Mouse (Mus musculus) forebrain, embryonic 12.5 days (tissue): ENCODE results near the gene Scn10a. TPM values are rescaled to one million over a fixed set of nuclear protein-coding genes. Genes with fewer than 3 reads are reported as not detected.

ENCODE experiments used
- ATAC-seq: fragments of 200-750 bp; cut with Nextera tagmentation; 2 replicates; pipeline ENCODE4 v1.8.0; 2017; ENCODE audit warnings: moderate TSS enrichment; ENCODE audit not compliant: low FRiP score
- H3K27ac ChIP-seq: fragments of 300-500 bp; sonication (generic); 2 replicates; pipeline ENCODE4 v1.5.1; 2016; ENCODE audit warnings: mild to moderate bottlenecking
- H3K27me3 ChIP-seq: fragments of 300-500 bp; sonication (generic); 2 replicates; pipeline ENCODE4 v1.6.1; 2016; ENCODE audit warnings: mild to moderate bottlenecking
- H3K36me3 ChIP-seq: fragments of 300-500 bp; sonication (generic); replicated peaks from 2 replicates; pipeline ENCODE4 v1.6.1; 2016; ENCODE audit warnings: mild to moderate bottlenecking
- H3K4me1 ChIP-seq: fragments of 300-500 bp; sonication (generic); 2 replicates; pipeline ENCODE4 v1.6.1; 2016
- H3K4me2 ChIP-seq: fragments of 300-500 bp; sonication (generic); 2 replicates; pipeline ENCODE4 v1.6.1; 2016; ENCODE audit warnings: mild to moderate bottlenecking, moderate library complexity
- H3K4me3 ChIP-seq: fragments of 300-500 bp; sonication (generic); replicated peaks from 2 replicates; pipeline ENCODE4 v1.5.1; 2016; ENCODE audit warnings: mild to moderate bottlenecking
- H3K9ac ChIP-seq: fragments of 300-500 bp; sonication (generic); 2 replicates; pipeline ENCODE4 v1.6.1; 2016; ENCODE audit warnings: mild to moderate bottlenecking
- H3K9me3 ChIP-seq: fragments of 300-500 bp; sonication (generic); 2 replicates; pipeline ENCODE4 v1.6.1; 2016
- WGBS: fragments of 180-500 bp; shearing (Covaris S2); methylation state at CpG from one replicate; pipeline ENCODE4 v1.1.7; 2016; 5-methylcytosine and 5-hydroxymethylcytosine counted together
- polyA plus RNA-seq: library from polyadenylated mRNA; unstranded; fragments of >200 nt; fragmentation: Nextera tagmentation; extraction: Ambion mirVana; gene quantifications from 2 replicates; pipeline ENCODE4 v1.2.1, GENCODE M21; 2016

The Scn10a gene
- polyA plus RNA-seq, 1 experiment from 2014 or later = 0.08 TPM

DNA sequence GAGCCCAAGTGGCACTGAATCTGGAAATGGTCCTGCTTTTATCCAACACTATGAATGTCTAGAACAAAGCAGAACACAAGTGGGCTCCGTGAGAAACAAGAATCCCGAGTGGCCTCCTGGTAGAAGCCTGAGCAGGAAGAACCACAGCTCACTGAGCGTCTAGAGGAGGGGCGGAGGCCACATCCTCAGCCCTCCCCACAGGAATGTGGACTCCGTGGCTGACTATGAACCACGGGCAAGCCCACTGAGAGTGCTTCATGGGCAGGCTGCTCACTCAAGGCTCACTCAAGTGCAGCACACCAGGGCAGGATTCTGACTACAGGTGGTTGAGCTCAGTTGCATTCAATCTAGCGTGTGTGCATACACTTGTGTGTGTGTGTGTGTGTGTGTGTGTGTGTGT is 27.6 kb downstream of the Scn10a start:
- no peaks in the 10 kb centered on the region for H3K27me3 ChIP-seq
- ATAC-seq = no peak
- no peak overlapping the region for H3K27ac ChIP-seq
- WGBS = 82% methylated on average over 7 of the region's 7 CpGs
- H3K9me3 ChIP-seq = no peaks in the 10 kb centered on the region
- no peak overlapping the region for H3K9ac ChIP-seq
- H3K36me3 ChIP-seq = no peaks in the 10 kb centered on the region
- no peaks in the 10 kb centered on the region for H3K4me1 ChIP-seq
- H3K4me3 ChIP-seq = no peak overlapping the region
- no peak overlapping the region for H3K4me2 ChIP-seq

DNA sequence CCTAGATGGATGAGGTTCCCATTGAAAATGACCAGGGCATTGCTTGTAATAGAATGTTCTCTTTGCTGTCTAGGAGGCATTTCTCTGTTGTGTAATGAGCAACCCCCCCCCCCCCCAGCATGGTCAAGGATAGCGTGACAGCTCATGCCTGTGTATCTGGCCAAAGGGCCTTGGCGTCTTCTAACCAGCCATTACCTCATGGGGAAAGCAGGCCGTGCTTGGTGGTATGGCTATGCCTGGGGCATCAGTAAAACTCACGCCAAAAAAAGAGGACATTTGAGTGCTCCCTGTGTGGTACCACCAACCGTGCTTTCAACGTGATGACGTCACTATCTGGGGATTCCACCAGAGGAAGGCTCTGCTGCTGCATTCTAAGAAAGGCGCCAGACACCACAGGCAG is 28.1 kb downstream of the Scn10a start:
- Histone ChIP-seq H3K27me3 (no peaks in the 10 kb centered on the region), H3K36me3 (no peaks in the 10 kb centered on the region), H3K9me3 (peaks cover 3% of the 10 kb centered on the region; the same call in 1 of the 2 replicates), H3K4me3 (no peak overlapping the region), H3K4me1 (no peaks in the 10 kb centered on the region), H3K9ac (no peak overlapping the region), H3K4me2 (no peak overlapping the region), H3K27ac (no peak overlapping the region)
- ATAC-seq = no peak
- 80% methylated on average over 8 of the region's 8 CpGs for WGBS

DNA sequence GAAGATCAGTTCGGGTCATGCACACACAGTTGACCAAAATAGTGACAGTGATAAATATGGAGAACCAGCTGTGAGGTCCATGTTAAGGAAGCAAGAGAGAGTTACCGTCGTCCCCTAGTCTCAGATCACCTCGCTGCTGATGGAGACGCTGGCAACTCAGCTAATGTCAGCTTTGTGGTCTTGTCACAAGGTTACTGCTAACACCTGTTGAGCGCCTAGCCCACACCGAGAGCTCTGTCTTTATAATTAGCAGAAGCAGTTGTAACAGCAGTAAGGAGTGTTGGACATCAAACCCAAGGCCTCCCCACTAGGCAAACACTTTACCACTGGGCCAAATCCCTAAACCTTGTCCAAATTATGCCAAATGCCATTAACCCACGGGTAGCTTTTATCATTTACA is 31.2 kb downstream of the Scn10a start:
- Histone ChIP-seq H3K4me2 (no peak overlapping the region), H3K4me1 (no peaks in the 10 kb centered on the region), H3K27me3 (no peaks in the 10 kb centered on the region), H3K9ac (no peak overlapping the region), H3K27ac (no peak overlapping the region), H3K36me3 (no peaks in the 10 kb centered on the region), H3K4me3 (no peak overlapping the region), H3K9me3 (peaks cover 3% of the 10 kb centered on the region; the same call in 1 of the 2 replicates)
- WGBS = 84% methylated on average over 8 of the region's 8 CpGs
- no peak for ATAC-seq

DNA sequence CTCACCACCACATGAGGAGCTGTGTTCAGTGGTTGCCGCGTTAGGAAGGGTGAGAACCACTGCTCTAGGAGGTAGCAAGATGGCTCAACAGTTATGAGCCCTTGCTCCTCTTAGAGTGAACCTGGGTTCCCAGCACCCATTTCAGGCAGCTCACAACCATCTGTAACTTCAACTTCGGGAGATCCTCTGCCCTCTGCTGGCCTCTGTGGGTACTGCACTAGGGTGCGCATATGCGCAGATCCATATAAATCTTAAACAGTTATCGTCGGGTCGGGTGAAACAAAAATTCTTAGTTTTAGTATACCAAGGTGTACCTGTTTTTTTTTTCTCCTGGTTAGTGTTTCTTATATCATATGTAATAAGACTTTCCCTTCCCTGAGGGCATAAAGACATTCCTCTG is 32.9 kb downstream of the Scn10a start:
- no peak overlapping the region for H3K4me3 ChIP-seq
- H3K4me2 ChIP-seq = no peak overlapping the region
- H3K9me3 ChIP-seq = peaks cover 3% of the 10 kb centered on the region; the same call in 1 of the 2 replicates
- no peak overlapping the region for H3K9ac ChIP-seq
- H3K4me1 ChIP-seq = no peaks in the 10 kb centered on the region
- H3K27me3 ChIP-seq = no peaks in the 10 kb centered on the region
- 96% methylated on average over 8 of the region's 8 CpGs for WGBS
- ATAC-seq = no peak
- no peak overlapping the region for H3K27ac ChIP-seq
- no peaks in the 10 kb centered on the region for H3K36me3 ChIP-seq

DNA sequence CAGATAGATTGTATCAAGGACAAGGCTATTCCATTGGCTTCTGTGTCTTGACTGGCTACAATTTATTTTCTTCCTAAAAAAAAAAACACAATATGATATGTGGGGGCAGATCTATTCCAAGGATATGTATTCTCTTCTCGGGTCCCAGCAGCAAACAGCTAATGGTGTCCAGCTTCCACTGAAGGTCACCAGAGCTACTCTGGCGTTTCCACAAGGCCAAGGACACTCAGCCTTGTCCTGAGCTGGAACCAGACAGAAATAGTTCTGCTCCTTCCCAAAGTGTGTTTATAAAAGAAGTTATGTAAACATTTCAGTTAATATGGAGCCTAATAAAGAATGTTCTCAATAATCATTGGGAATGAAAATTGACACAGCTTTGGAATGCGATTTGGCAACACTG is 38.2 kb downstream of the Scn10a start:
- 89% methylated on average over 3 of the region's 3 CpGs for WGBS
- Histone ChIP-seq H3K36me3 (no peaks in the 10 kb centered on the region), H3K4me1 (no peaks in the 10 kb centered on the region), H3K9me3 (no peaks in the 10 kb centered on the region), H3K4me3 (no peak overlapping the region), H3K4me2 (no peak overlapping the region), H3K27ac (no peak overlapping the region), H3K27me3 (no peaks in the 10 kb centered on the region), H3K9ac (no peak overlapping the region)
- no peak for ATAC-seq

DNA sequence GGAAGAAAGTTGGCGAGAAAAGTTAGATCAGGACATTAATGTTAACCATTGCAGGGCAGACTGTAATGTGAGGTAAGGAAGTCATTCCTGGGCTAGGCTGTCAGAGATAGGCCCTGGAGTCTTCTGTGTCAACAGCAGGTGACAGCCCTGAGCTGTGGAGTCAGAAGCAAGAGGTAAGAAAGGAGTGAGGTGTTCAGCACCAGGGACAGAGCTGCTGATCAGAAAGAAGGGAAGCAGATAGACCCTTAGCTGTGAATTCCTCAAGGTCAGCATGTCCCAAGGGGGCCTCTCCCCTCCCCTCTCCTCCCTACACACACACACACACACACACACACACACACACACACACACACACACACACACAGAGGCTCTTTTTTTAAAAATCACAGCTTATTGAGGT is 55.0 kb downstream of the Scn10a start:
- Histone ChIP-seq H3K36me3 (no peaks in the 10 kb centered on the region), H3K4me1 (no peaks in the 10 kb centered on the region), H3K4me3 (no peak overlapping the region), H3K9me3 (no peaks in the 10 kb centered on the region), H3K9ac (no peak overlapping the region), H3K27ac (no peak overlapping the region), H3K27me3 (no peaks in the 10 kb centered on the region), H3K4me2 (no peak overlapping the region)
- ATAC-seq = no peak
- 53% methylated on average over 1 of the region's 1 CpGs for WGBS

DNA sequence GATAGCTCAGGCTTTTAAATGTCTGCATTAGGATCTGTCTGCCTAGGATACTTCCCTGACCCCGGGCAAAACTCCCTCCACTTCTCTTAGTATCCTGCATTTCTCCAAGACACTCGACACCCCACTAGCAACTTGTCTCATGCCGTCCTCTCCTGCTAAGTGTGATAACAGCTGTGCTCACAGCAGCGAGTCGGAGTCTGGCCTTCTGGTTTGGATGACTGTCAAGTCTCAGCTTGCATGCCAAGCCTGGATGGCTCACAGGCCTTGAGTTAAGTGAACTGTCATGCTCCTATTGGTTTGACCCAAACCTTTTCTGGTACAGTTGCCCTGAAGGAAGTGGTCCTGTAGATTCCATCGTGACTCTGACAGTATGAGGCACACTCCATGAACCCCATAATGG is 63.0 kb downstream of the Scn10a start:
- H3K4me2 ChIP-seq = no peak overlapping the region
- WGBS = 77% methylated on average over 6 of the region's 6 CpGs
- no peak for ATAC-seq

DNA sequence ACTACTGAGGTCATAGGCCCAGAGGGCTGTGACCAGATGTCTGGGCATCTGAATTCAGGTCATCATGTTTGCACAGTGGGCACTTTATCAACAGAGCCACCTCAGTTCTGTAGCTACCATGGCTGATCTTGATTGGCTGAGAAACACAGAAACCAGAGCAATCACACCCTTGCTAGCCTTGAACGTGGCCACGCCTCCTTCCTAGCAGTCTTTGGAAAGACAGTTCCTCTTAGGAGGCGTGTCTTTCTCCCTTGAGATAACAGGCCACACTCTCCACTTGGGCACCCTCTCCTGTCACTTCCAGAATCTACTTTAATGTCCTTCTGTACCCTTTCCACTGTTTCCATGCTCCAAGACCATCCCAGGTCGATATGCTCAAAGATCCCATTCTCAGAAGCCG is 65.4 kb downstream of the Scn10a start:
- H3K4me1 ChIP-seq = no peaks in the 10 kb centered on the region
- ATAC-seq = no peak
- no peak overlapping the region for H3K4me2 ChIP-seq
- H3K27ac ChIP-seq = no peak overlapping the region
- H3K27me3 ChIP-seq = no peaks in the 10 kb centered on the region
- H3K4me3 ChIP-seq = no peak overlapping the region
- H3K9ac ChIP-seq = no peak overlapping the region
- 70% methylated on average over 5 of the region's 5 CpGs for WGBS
- no peaks in the 10 kb centered on the region for H3K36me3 ChIP-seq
- no peaks in the 10 kb centered on the region for H3K9me3 ChIP-seq

More for the DNA sequence above, 63.0 kb downstream of the Scn10a start:
- Histone ChIP-seq H3K4me3 (no peak overlapping the region), H3K4me1 (no peaks in the 10 kb centered on the region), H3K27me3 (no peaks in the 10 kb centered on the region), H3K9me3 (no peaks in the 10 kb centered on the region), H3K9ac (no peak overlapping the region), H3K36me3 (no peaks in the 10 kb centered on the region), H3K27ac (no peak overlapping the region)

DNA sequence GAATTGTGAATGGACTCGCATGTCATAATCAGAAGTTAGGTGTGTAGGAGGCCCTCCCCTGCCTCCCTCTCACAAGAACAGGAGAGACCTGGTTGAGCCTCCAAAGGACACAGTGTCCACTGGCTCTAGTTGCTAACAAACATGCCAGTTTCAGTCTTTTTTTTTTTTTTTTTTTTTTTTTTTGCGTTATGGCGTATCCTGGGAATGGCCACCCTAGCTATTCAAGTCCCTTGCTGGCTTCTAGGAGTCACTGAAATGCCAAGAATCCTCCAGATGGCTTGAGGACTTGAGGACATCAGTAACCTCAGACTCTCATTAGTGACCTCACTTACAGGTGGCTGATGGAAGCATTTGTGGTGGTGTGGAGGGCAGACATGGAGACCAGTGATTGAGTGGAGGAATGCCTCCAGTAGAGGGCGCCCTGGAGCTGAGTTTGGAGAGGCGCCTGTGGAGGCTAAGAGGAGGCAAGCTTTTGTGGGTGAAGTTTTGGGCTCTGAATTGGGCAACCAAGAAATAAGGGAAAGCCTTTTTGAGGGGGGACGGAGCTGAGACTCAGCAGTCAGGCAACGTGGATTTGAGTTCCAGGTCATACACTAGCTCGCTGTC is 72.1 kb downstream of the Scn10a start:
- Histone ChIP-seq H3K4me1 (no peaks in the 10 kb centered on the region), H3K27ac (no peak overlapping the region), H3K4me3 (no peak overlapping the region), H3K4me2 (no peak overlapping the region), H3K27me3 (no peaks in the 10 kb centered on the region), H3K9me3 (no peaks in the 10 kb centered on the region), H3K36me3 (no peaks in the 10 kb centered on the region), H3K9ac (no peak overlapping the region)
- no peak; the same call in 1 of the 2 replicates for ATAC-seq
- WGBS = 58% methylated on average over 8 of the region's 8 CpGs

DNA sequence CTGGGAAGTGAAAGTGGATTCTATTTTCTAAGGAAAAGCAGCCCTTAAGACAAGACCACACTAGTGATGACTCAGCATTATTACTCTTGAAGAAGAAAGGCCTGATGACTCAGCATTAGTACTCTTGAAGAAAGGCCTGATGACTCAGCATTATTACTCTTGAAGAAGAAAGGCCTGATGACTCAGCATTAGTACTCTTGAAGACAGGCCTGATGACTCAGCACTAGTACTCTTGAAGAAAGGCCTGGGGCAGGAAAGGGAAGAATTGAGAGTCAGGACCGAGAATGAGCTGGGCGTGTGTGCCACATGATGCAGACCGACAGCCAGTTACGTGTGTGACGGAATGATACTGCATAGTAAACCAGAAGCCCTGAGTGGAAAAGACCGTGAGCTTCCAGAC is 77.1 kb downstream of the Scn10a start:
- H3K36me3 ChIP-seq = no peaks in the 10 kb centered on the region
- H3K9ac ChIP-seq = no peak overlapping the region
- no peaks in the 10 kb centered on the region for H3K9me3 ChIP-seq
- no peak overlapping the region for H3K27ac ChIP-seq
- H3K4me1 ChIP-seq = no peaks in the 10 kb centered on the region
- H3K27me3 ChIP-seq = peaks cover 3% of the 10 kb centered on the region; the same call in 1 of the 2 replicates
- no peak for ATAC-seq
- H3K4me3 ChIP-seq = no peak overlapping the region
- WGBS = 93% methylated on average over 6 of the region's 6 CpGs
- H3K4me2 ChIP-seq = no peak overlapping the region

DNA sequence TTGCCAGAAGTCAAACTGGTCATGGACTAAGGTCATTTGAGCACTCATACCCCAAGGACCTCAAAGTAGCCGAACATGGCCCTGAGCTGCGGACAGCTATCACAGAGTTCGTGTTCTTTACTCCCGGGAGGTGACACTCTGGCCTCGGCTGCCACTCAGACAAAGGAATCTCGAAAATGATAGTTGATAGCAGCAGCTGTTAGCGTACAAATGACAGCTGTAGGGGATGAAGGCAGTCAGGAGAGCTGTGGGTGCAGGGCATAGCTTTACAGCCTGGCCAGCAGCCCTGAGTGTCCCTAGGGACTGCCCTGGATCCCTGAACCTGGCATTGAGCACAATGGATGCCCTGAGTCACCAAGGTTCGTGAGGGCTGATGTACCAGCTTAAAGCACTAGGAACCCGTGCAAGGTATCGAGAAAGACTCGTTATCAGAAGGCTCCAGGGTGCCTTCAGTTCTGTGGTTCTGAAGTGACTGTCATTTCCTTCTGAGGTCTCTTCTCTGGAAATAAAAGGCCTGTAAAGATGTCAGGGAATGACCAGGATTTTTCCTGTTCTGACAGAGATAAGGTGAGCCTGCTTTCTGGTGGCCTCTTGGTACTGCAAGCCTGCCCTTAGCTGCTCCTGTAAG is 84.8 kb downstream of the Scn10a start:
- ATAC-seq = no peak
- Histone ChIP-seq H3K27me3 (peaks cover 12% of the 10 kb centered on the region; the same call in 1 of the 2 replicates), H3K4me1 (peaks cover 16% of the 10 kb centered on the region), H3K27ac (no peak overlapping the region), H3K9ac (no peak overlapping the region), H3K4me3 (no peak overlapping the region), H3K36me3 (no peaks in the 10 kb centered on the region), H3K9me3 (no peaks in the 10 kb centered on the region), H3K4me2 (no peak overlapping the region)
- WGBS = 80% methylated on average over 11 of the region's 11 CpGs

DNA sequence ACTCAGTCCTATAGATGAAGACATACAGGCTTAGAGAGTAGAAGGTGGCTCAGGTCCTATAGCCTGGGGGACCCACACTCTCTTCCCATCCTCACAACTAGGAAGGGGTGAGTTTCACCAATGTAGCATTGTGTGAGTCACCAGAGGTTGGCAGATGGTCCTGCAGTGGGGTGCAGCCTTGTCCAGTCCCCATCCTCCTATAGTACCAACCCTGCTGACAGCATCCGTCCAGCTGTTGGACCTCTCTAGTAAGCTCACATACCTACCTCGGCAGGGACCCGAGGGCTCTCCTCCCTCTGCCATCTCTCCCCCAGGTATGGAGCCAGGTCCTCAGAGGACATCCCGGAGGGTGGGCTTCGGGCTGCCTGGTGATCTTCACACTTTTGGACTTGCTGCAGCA is 85.6 kb downstream of the Scn10a start:
- Histone ChIP-seq H3K36me3 (no peaks in the 10 kb centered on the region), H3K4me3 (no peak overlapping the region), H3K9me3 (no peaks in the 10 kb centered on the region), H3K27me3 (peaks cover 12% of the 10 kb centered on the region; the same call in 1 of the 2 replicates), H3K4me2 (no peak overlapping the region), H3K4me1 (peaks cover 16% of the 10 kb centered on the region), H3K9ac (no peak overlapping the region), H3K27ac (no peak overlapping the region)
- ATAC-seq = no peak
- 85% methylated on average over 5 of the region's 5 CpGs for WGBS

DNA sequence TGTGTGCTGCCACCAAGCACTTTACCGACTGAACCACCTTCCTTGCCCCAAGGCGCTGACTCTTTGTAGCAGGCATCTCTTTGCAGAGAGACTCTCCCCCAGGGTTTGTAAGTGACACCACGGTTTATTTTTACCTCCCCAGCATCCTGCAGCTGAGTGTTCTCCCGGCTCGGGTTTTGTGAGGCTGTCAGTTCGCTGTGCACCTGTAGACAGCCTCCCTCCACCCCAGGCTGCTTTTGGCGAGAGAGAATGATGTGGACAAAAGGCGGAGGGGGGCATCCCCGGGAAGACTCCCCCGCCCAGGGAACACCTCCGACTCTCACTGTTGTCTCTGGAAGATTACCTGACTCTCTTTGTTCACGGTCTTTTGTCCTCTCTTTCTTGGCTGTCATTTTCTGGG is 86.3 kb downstream of the Scn10a start:
- WGBS = 30% methylated on average over 12 of the region's 12 CpGs
- no peak overlapping the region for H3K9ac ChIP-seq
- ATAC-seq = no peak
- no peaks in the 10 kb centered on the region for H3K36me3 ChIP-seq
- H3K27ac ChIP-seq = no peak overlapping the region
- peaks cover 11% of the 10 kb centered on the region; the same call in 1 of the 2 replicates for H3K27me3 ChIP-seq
- H3K4me2 ChIP-seq = no peak overlapping the region
- H3K4me3 ChIP-seq = no peak overlapping the region
- H3K9me3 ChIP-seq = no peaks in the 10 kb centered on the region
- peaks cover 16% of the 10 kb centered on the region for H3K4me1 ChIP-seq
